Mouse (Mus musculus) C2C12 (cell line): ENCODE measurements around the gene Usp35.

Experiments used
- CEBPB ChIP-seq: IDR thresholded peaks from one replicate; pipeline ENCODE4 v1.6.1; 2011; ENCODE audit warnings: low read depth, mild to moderate bottlenecking, control low read depth, moderate library complexity
- CTCF ChIP-seq: IDR thresholded peaks from one replicate; pipeline ENCODE4 v1.5.1; 2011; ENCODE audit not compliant: control insufficient read depth, insufficient read depth, insufficient read length
- FOSL1 ChIP-seq: IDR thresholded peaks from one replicate; pipeline ENCODE4 v1.8.0; 2011; ENCODE audit warnings: mild to moderate bottlenecking, low read length; ENCODE audit not compliant: poor library complexity, insufficient read depth, severe bottlenecking
- MAX ChIP-seq: IDR thresholded peaks from one replicate; pipeline ENCODE4 v1.6.1; 2011; ENCODE audit warnings: mild to moderate bottlenecking, control low read depth
- MYOD1 ChIP-seq: IDR thresholded peaks from one replicate; pipeline ENCODE4 v1.6.1; 2011; ENCODE audit warnings: low read depth; ENCODE audit not compliant: control insufficient read depth, insufficient read length
- MYOG ChIP-seq: IDR thresholded peaks from one replicate; pipeline ENCODE4 v1.6.1; 2011; ENCODE audit not compliant: control insufficient read depth, insufficient read length; ENCODE audit errors: extremely low read depth
- USF1 ChIP-seq: IDR thresholded peaks from one replicate; pipeline ENCODE4 v1.6.1; 2011; ENCODE audit warnings: low read depth, mild to moderate bottlenecking, control low read depth, moderate library complexity

DNA sequence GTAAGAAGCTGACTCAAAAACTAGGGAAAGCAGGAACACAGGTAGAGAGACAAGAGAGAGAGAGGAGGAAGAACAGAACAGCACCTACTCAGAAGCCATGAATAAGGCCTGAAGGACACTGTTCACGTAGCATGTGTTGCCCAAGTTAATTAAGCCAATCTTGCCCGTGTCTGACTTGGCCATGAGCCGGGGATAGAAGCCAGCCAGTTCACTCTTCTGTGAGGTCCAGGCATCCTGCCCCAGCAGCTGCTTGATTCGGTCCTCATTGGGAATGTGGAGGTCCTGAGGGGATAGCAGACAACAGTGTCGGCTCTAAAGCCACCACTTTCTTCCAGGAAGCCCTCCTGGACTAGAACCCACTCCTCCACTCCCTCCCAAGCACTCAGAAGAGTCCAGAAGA lies 17.2 kb downstream of the Usp35 start:
- TF ChIP-seq CTCF (no peak), USF1 (no peak), FOSL1 (no peak), CEBPB (no peak), MYOG (no peak), MYOD1 (no peak), MAX (no peak)
